Mouse (Mus musculus) T-helper 17 cell (primary cell): ENCODE data around the gene Fktn.
"Not testable (repeated sequence)": the region's sequence is repeated elsewhere in the genome, so short reads cannot be mapped to it uniquely, and the experiment has no call there.

Source experiments
- in situ Hi-C, 2 experiments: fragments of 300-600 bp; cut with MboI, MseI; formaldehyde crosslinking; loops; 1 replicate in 1 of 2; 2 replicates in 1 of 2; pipeline ENCODE4 v1.15.1; 2025; ENCODE audit warnings: high pct_unique_total_duplicates in 2 of 2

Fktn gene

DNA sequence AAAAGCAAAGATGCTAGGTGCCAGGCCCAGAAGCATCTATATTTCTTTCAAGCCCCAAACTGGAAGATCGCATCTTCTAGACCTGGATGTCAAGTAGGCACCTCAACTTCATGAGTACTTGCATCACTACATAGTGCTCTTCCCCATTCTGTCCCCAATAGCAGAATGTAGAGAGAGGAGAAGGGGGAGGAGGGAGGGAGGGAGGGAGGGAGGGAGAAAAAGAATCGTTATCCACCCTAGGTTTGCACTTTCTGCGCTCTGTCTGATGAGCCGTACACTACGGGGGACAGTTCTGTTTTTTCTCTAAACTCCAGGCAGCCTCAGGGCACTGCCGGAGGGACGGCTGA, at the start of gene Fktn:
Gene Fktn, plus strand, starts transcription at position 295 of the 347 bp plus-strand sequence.
- in situ Hi-C loops = loop anchor here in 1 of 2 experiments (5.0 kb wide), 1 partner anchor 86 kb away; no protein-coding TSS in a partner anchor

GRCm38 (mm10) chr4:53682092-53682491, 31.7 kb upstream of the Fktn start:
- in situ Hi-C loops = no loop called here

DNA sequence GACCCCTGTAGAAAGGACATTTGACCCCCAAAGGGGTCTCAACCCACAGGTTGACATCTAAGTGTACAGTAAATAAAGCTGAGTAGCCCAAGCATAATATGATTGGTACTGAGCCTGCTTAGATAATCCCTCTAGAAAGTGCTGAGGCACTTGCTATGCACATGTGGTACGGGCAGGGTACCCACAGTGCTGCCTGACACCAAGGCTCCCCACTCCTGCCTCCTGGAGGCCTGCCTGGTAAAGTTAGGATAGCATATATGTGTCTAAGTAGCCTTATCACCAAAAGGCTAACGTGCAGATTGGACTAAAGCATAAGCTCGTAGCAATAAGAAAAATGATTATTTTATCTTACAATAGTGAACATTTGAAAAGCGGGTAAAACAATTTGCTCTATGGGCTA, 24.8 kb upstream of the Fktn start:
- in situ Hi-C loops = no loop called here

DNA sequence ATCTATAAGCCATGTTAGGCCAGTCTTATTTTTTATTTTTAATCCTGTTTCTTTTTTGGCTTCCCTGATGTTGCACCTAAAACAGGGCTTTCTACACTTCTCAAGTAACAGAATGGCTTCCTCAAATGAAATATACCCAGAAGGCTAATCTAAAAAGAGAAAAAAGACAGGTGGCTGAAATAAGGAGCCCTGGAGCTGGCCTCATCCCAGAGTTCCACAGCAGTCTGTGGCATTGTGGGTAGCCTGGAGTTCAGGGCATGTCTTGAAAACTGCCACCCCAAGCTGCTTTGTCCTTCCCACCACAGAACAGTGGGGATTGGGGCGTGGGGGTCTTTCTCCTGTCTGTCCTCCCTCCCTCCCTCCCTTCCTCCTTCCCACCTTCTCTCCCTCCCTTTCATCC, 22.4 kb upstream of the Fktn start:
- in situ Hi-C loops = no loop called here

- in situ Hi-C loops = not testable (repeated sequence)
Observed at GRCm38 (mm10) chr4:53709166-53709565, 4.6 kb upstream of the Fktn start.

- in situ Hi-C loops = loop anchor here in 1 of 2 experiments (5.0 kb wide), 1 partner anchor 83 kb away; no protein-coding TSS in a partner anchor
Observed at GRCm38 (mm10) chr4:53710021-53710420, 3.8 kb upstream of the Fktn start.

- in situ Hi-C loops = loop anchor here in 1 of 2 experiments (5.0 kb wide), 1 partner anchor 83 kb away; no protein-coding TSS in a partner anchor
Observed at GRCm38 (mm10) chr4:53710555-53711328, 3.1 kb upstream of the Fktn start.

DNA sequence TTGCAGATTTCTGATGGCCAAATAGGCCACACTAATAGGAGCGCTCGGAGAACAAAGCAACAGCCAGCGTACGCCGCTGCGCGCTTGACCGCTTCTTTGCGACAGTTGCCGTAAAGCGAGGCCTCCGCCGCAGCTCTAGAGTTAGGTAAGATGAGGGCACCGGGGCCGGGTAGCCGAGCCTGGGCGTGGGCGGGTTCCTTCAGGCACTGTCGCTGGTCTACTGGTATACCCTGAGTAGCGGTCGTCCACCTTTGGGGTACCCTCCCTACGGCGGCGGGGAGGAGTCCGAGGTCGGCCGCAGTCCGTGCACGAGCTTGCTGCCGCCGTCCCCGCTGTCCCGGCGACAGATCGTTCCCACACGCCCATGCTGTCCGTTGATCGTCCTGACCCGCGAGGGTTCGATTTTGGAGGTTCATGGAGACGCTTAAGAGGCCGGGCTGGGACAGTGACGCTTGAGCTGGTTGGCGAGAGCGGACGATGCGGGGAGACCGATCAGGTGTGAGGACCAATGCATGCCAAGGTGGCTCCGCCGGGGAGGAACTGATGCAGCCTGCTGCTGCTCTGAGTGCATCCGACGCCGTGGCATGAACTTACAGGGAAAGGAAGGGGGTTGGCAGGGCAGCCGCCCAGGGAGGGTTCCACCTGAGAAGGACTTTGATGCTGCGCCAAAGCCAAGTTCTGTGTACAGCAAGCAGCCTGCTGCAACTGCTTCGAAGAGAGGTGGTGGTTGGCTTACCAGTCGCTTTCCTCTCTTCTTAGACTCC, 435 bp downstream of the Fktn start:
- in situ Hi-C loops = loop anchor here in 1 of 2 experiments (5.0 kb wide), 1 partner anchor 87 kb away; no protein-coding TSS in a partner anchor

DNA sequence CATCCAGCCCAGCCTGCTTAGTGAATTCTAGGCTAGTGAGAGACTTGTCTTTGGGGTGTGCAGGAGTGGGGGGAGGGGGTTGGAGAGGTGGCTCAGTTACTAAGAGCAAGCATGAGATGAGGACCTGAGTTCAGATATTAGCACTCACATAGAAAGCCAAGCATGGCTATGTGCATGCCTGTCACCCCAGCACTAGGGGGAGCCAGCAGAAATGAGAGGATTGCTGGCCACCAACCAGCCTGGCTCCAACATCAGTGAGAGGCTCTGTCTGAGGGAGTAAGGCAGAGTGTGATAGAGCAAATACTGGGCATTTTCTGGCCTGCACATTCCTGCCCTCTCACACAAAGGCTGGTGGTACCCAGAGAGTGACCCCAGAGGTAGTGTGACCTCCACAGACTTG, 2.2 kb downstream of the Fktn start:
- in situ Hi-C loops = no loop called here

DNA sequence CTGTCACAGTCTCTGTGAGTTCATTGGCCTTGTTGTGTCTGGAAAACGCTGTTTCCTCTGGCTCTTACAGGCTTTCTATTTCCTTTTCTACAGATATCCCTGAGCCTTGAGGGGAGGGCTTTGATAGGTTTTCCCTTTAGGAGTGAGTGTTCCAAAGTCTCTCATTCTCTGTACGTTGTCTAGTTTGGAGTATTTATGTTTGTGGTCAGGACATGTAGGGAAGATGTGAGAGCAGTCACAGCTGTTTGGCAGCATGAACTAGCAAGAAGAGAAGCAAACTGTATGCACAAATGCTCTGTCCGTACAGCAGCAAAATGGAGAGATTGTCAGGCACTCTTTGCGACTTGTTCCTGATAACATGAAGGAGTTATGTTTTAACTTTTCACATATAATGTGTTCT, 3.7 kb downstream of the Fktn start:
- in situ Hi-C loops = no loop called here

- in situ Hi-C loops = no loop called here
Observed at GRCm38 (mm10) chr4:53718261-53718660, 4.5 kb downstream of the Fktn start.

GRCm38 (mm10) chr4:53722506-53722905, 8.7 kb downstream of the Fktn start:
- in situ Hi-C loops = no loop called here

- in situ Hi-C loops = loop anchor here in 1 of 2 experiments (5.0 kb wide), 1 partner anchor 111 kb away; no protein-coding TSS in a partner anchor
Observed at GRCm38 (mm10) chr4:53726100-53726499, 12.3 kb downstream of the Fktn start.

GRCm38 (mm10) chr4:53728121-53728520, 14.3 kb downstream of the Fktn start:
- in situ Hi-C loops = loop anchor here in 1 of 2 experiments (5.0 kb wide), 1 partner anchor 109 kb away; no protein-coding TSS in a partner anchor

DNA sequence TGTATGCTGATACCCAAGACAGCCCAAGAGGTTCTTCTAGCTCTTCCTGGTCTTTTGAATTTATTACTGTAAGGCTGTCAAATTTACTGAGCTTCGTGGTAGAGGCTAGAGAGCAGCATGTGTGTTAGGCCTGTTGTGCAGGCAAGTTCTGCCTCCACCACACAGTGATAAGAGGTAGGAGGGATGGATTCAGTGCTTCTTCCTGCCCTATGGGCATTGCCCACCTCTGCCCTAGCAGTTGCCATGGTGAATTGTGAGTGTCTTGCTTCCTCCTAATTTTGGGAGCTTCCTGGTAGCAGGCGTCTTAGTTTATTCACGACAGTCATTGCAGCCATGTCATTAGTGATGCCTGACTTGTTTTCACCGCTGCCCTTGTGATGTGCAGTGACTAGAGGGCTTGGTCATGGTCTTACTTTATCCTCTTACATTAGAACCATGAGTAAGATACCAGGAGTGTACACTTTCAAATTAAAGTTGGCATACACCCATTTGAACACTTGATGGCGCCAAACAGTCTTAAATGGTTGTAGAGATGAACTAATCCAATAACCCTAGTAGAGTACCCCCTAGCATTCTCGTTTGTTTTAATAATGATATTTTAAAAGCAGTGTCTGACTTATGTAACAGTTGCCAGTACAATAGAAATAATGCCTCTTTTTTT, 25.3 kb downstream of the Fktn start:
- in situ Hi-C loops = no loop called here

DNA sequence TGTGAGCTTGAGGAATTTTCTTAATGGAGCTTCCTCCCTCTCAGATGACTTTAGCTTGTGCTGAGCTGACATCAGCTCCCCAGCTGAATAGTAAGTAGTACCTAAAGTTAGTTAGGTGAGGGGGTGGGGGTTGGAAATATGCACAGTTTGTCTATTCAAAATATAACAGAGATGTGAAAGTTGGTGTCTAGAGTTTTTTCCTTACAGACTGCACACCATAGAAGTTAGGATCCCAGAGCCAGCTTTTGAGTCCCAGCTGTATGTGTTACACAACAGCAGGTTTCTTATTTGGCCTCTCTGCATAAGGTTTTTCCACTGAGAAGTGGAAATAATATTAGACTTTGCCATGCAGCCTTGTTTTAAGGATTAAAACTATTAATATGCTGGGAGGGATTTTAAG, 36.0 kb downstream of the Fktn start:
- in situ Hi-C loops = loop anchor here in 1 of 2 experiments (25.0 kb wide), 1 partner anchor 1512 kb away; no protein-coding TSS in a partner anchor

DNA sequence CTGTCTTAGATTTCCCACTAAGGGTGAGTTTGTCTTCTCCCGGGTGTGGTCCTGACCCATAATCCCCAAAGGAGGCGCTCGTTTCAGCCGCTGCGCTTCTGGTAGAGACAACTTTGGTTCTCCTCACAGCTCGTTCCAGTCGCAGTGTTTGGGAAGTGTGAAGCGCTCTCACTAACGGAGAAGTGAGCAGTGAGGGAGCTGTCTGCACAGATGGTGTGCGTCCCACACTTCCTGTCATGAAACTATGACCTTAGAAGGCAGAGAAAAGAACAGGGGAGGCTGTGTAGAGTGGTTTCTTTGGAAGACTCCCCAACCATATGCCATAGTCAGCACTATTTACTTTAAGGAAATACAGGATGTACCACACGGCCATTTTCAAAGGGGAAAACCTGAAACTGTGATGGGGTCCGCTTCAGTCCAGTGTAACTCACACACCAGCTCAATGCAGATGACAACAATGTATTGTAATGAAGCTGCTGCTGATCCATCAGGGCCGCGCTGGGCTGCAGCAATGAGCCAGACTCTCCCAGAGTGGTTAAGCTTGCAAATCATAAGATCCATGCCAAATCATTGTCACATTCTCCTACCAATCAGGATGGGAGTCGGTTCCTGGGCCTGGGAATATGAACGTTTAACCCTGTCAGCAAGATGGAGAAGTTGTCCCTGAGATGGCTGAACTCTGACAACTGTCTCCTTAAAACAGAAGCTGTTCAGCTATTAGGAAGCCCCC, 36.8 kb downstream of the Fktn start:
- in situ Hi-C loops = loop anchor here in 1 of 2 experiments (25.0 kb wide), 1 partner anchor 1512 kb away; no protein-coding TSS in a partner anchor

- in situ Hi-C loops = loop anchor here in 1 of 2 experiments (25.0 kb wide), 1 partner anchor 1505 kb away; no protein-coding TSS in a partner anchor
Observed at GRCm38 (mm10) chr4:53757030-53757429, 43.2 kb downstream of the Fktn start.

- in situ Hi-C loops = loop anchor here in 1 of 2 experiments (25.0 kb wide), 1 partner anchor 1504 kb away; no protein-coding TSS in a partner anchor
Observed at GRCm38 (mm10) chr4:53758764-53759163, 45.0 kb downstream of the Fktn start.

DNA sequence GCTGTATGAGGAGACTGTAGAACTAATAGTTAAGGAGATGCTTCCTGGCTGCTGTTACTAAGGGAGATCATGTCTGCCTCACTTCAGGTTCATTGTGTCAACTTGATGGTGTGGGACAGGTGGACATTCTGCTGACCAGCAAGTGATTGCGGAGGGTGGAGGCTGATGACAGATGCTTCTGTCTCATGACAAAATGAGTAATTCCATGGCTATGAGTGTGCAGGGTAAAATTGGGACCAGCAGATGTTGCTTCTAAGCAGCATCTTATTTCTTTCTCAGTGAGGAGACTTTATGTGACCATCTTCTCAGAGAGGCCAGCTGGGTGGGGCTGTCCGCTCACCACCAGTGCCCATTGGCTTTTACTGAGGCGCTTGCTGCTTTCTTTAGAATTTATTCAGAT, 45.9 kb downstream of the Fktn start:
- in situ Hi-C loops = loop anchor here in 1 of 2 experiments (25.0 kb wide), 1 partner anchor 1503 kb away; no protein-coding TSS in a partner anchor

DNA sequence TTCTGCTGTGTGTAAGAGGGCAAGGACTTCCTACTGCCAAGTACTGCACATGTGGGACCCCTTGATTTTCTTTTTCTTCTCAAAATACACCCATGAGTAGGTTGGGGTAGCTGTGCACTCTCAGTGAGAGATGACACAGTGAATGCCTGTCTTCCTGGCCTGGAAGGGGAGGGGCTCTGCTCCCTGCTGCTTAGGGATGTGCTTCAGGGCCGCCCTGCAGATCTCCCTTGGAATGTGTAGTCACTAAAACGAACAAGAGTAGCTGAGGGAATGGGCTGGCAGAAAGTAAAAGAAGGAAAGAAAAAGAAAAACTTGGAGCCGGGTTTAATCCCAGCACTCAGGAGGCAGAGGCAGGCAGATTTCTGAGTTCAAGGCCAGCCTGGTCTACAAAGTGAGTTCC, 48.7 kb downstream of the Fktn start:
- in situ Hi-C loops = loop anchor here in 1 of 2 experiments (25.0 kb wide), 1 partner anchor 1500 kb away; no protein-coding TSS in a partner anchor
